Mouse (Mus musculus) embryonic facial prominence, embryonic 13.5 days (tissue): ENCODE results near the gene Camsap2. TPM values are rescaled to one million over a fixed set of nuclear protein-coding genes. Genes with fewer than 3 reads are reported as not detected.
A peak's percentile ranks its signal among the peaks of the same experiment; 100 is the strongest.

Experiments used
- ATAC-seq: fragments of 200-750 bp; cut with Nextera tagmentation; 2 replicates; pipeline ENCODE4 v1.8.0; 2017; ENCODE audit warnings: low read depth; ENCODE audit not compliant: insufficient number of reproducible peaks, insufficient read depth, low FRiP score, low TSS enrichment
- H3K27ac ChIP-seq: fragments of 300-500 bp; sonication (generic); 2 replicates; pipeline ENCODE4 v1.5.1; 2015; ENCODE audit warnings: moderate library complexity, mild to moderate bottlenecking, inconsistent platforms
- H3K27me3 ChIP-seq: fragments of 300-500 bp; sonication (generic); 2 replicates; pipeline ENCODE4 v1.6.1; 2015; ENCODE audit warnings: mild to moderate bottlenecking, inconsistent platforms
- H3K36me3 ChIP-seq: fragments of 300-500 bp; sonication (generic); 2 replicates; pipeline ENCODE4 v1.6.1; 2015; ENCODE audit warnings: mild to moderate bottlenecking, inconsistent platforms
- H3K4me1 ChIP-seq: fragments of 300-500 bp; sonication (generic); 2 replicates; pipeline ENCODE4 v1.6.1; 2015; ENCODE audit warnings: inconsistent platforms
- H3K4me2 ChIP-seq: fragments of 300-500 bp; sonication (generic); 2 replicates; pipeline ENCODE4 v1.6.1; 2015; ENCODE audit warnings: moderate library complexity, mild to moderate bottlenecking, inconsistent platforms
- H3K4me3 ChIP-seq: fragments of 300-500 bp; sonication (generic); 2 replicates; pipeline ENCODE4 v1.5.1; 2015; ENCODE audit warnings: mild to moderate bottlenecking, inconsistent platforms
- H3K9ac ChIP-seq: fragments of 300-500 bp; sonication (generic); 2 replicates; pipeline ENCODE4 v1.6.1; 2015; ENCODE audit warnings: mild to moderate bottlenecking, inconsistent platforms
- H3K9me3 ChIP-seq: fragments of 300-500 bp; sonication (generic); 2 replicates; pipeline ENCODE4 v1.6.1; 2016; ENCODE audit warnings: inconsistent platforms
- WGBS: fragments of 180-500 bp; shearing (Covaris S2); methylation state at CpG from one replicate; pipeline ENCODE4 v1.1.7; 2015; ENCODE audit warnings: mixed read lengths; 5-methylcytosine and 5-hydroxymethylcytosine counted together
- polyA plus RNA-seq: library from polyadenylated mRNA; unstranded; fragments of >200 nt; fragmentation: Nextera tagmentation; extraction: Ambion mirVana; gene quantifications from 2 replicates; pipeline ENCODE4 v1.2.1, GENCODE M21; 2015

Camsap2 gene
- polyA plus RNA-seq, 1 experiment from 2014 or later: 12.3 TPM

GRCm38 (mm10) chr1:136362567-136362966 lies 16.7 kb upstream of the Camsap2 start:
- Histone ChIP-seq H3K4me1 (peaks cover 11% of the 10 kb centered on the region; the same call in 1 of the 2 replicates), H3K9me3 (no peaks in the 10 kb centered on the region), H3K27ac (no peak overlapping the region), H3K27me3 (no peaks in the 10 kb centered on the region), H3K4me3 (no peak overlapping the region), H3K4me2 (no peak overlapping the region), H3K36me3 (no peaks in the 10 kb centered on the region), H3K9ac (no peak overlapping the region)
- no peak for ATAC-seq
- 29% methylated on average over 8 of the region's 8 CpGs for WGBS

GRCm38 (mm10) chr1:136361373-136361772 lies 15.5 kb upstream of the Camsap2 start:
- no peaks in the 10 kb centered on the region for H3K27me3 ChIP-seq
- H3K9ac ChIP-seq: no peak overlapping the region
- H3K36me3 ChIP-seq: no peaks in the 10 kb centered on the region
- no peak overlapping the region for H3K4me2 ChIP-seq
- no peak overlapping the region for H3K27ac ChIP-seq
- no peaks in the 10 kb centered on the region for H3K9me3 ChIP-seq
- H3K4me3 ChIP-seq: no peak overlapping the region
- ATAC-seq: no peak
- WGBS: 67% methylated on average over 2 of the region's 2 CpGs
- H3K4me1 ChIP-seq: peaks cover 11% of the 10 kb centered on the region; the same call in 1 of the 2 replicates

GRCm38 (mm10) chr1:136360909-136361308 lies 15.0 kb upstream of the Camsap2 start:
- 90% methylated on average over 6 of the region's 6 CpGs for WGBS
- Histone ChIP-seq H3K4me3 (no peak overlapping the region), H3K4me2 (no peak overlapping the region), H3K27ac (no peak overlapping the region), H3K9ac (no peak overlapping the region), H3K9me3 (no peaks in the 10 kb centered on the region), H3K36me3 (no peaks in the 10 kb centered on the region), H3K4me1 (peaks cover 11% of the 10 kb centered on the region; the same call in 1 of the 2 replicates), H3K27me3 (no peaks in the 10 kb centered on the region)
- ATAC-seq: no peak

GRCm38 (mm10) chr1:136358841-136359360 lies 13.0 kb upstream of the Camsap2 start:
- WGBS: 77% methylated on average over 7 of the region's 7 CpGs
- Histone ChIP-seq H3K4me2 (no peak overlapping the region), H3K4me3 (no peak overlapping the region), H3K4me1 (peaks cover 16% of the 10 kb centered on the region; the same call in 1 of the 2 replicates), H3K9me3 (no peaks in the 10 kb centered on the region), H3K27ac (no peak overlapping the region), H3K9ac (no peak overlapping the region), H3K27me3 (no peaks in the 10 kb centered on the region), H3K36me3 (no peaks in the 10 kb centered on the region)
- no peak for ATAC-seq

GRCm38 (mm10) chr1:136355651-136356050 lies 9.7 kb upstream of the Camsap2 start:
- no peaks in the 10 kb centered on the region for H3K9me3 ChIP-seq
- no peak for ATAC-seq
- no peak overlapping the region for H3K4me3 ChIP-seq
- no peak overlapping the region for H3K4me2 ChIP-seq
- H3K27me3 ChIP-seq: no peaks in the 10 kb centered on the region
- no peak overlapping the region for H3K27ac ChIP-seq
- H3K4me1 ChIP-seq: peaks cover 5% of the 10 kb centered on the region; the same call in 1 of the 2 replicates
- WGBS: 40% methylated on average over 4 of the region's 4 CpGs
- no peak overlapping the region for H3K9ac ChIP-seq
- no peaks in the 10 kb centered on the region for H3K36me3 ChIP-seq

- no peak for ATAC-seq
- H3K36me3 ChIP-seq: no peaks in the 10 kb centered on the region
- no peak overlapping the region for H3K9ac ChIP-seq
- H3K4me2 ChIP-seq: no peak overlapping the region
- WGBS: 60% methylated on average over 3 of the region's 3 CpGs
- no peaks in the 10 kb centered on the region for H3K27me3 ChIP-seq
- no peak overlapping the region for H3K4me3 ChIP-seq
- H3K27ac ChIP-seq: no peak overlapping the region
- H3K4me1 ChIP-seq: peaks cover 14% of the 10 kb centered on the region
- H3K9me3 ChIP-seq: no peaks in the 10 kb centered on the region
Measured at GRCm38 (mm10) chr1:136350699-136351200, 4.8 kb upstream of the Camsap2 start.

- WGBS: 43% methylated on average over 5 of the region's 5 CpGs
- Histone ChIP-seq H3K4me2 (no peak overlapping the region), H3K27me3 (no peaks in the 10 kb centered on the region), H3K4me3 (no peak overlapping the region), H3K36me3 (no peaks in the 10 kb centered on the region), H3K9me3 (no peaks in the 10 kb centered on the region), H3K4me1 (peaks cover 17% of the 10 kb centered on the region), H3K9ac (no peak overlapping the region), H3K27ac (no peak overlapping the region)
- ATAC-seq: no peak
Measured at GRCm38 (mm10) chr1:136348137-136348536, 2.2 kb upstream of the Camsap2 start.

- no peaks in the 10 kb centered on the region for H3K9me3 ChIP-seq
- WGBS: 33% methylated on average over 4 of the region's 4 CpGs
Measured at GRCm38 (mm10) chr1:136347140-136347539, 1.2 kb upstream of the Camsap2 start.

GRCm38 (mm10) chr1:136346373-136347035 lies 600 bp upstream of the Camsap2 start:
- no peak for ATAC-seq
- Histone ChIP-seq H3K4me3 (peak overlapping the region; percentile 96), H3K36me3 (no peaks in the 10 kb centered on the region), H3K27ac (peak overlapping the region; percentile 98), H3K4me1 (peaks cover 31% of the 10 kb centered on the region), H3K9ac (peak overlapping the region; percentile 95), H3K4me2 (peak overlapping the region; percentile 93), H3K9me3 (no peaks in the 10 kb centered on the region), H3K27me3 (no peaks in the 10 kb centered on the region)
- under 1% methylated on average over 12 of the region's 12 CpGs for WGBS

More at GRCm38 (mm10) chr1:136347140-136347539, 1.2 kb upstream of the Camsap2 start:
- Histone ChIP-seq H3K4me1 (peaks cover 26% of the 10 kb centered on the region), H3K27ac (no peak overlapping the region), H3K4me3 (no peak overlapping the region), H3K4me2 (0 out of 2 replicates have a peak overlapping the region, but pooled peaks have one; percentile 93), H3K9ac (no peak overlapping the region), H3K27me3 (no peaks in the 10 kb centered on the region), H3K36me3 (no peaks in the 10 kb centered on the region)
- ATAC-seq: no peak

- Histone ChIP-seq H3K4me2 (peak overlapping the region; percentile 93), H3K9ac (peak overlapping the region; percentile 95), H3K36me3 (no peaks in the 10 kb centered on the region), H3K27me3 (no peaks in the 10 kb centered on the region), H3K9me3 (no peaks in the 10 kb centered on the region), H3K4me3 (peak overlapping the region; percentile 96), H3K4me1 (peaks cover 34% of the 10 kb centered on the region), H3K27ac (peak overlapping the region; percentile 98)
- under 1% methylated on average over 22 of the region's 22 CpGs for WGBS
- ATAC-seq: 0 out of 2 replicates have a peak, but pooled peaks have one; percentile 9
Measured at GRCm38 (mm10) chr1:136344768-136345453, 993 bp downstream of the Camsap2 start.

- H3K4me3 ChIP-seq: peak overlapping the region; percentile 96
- peak overlapping the region; percentile 44; the same call in 1 of the 2 replicates for H3K27ac ChIP-seq
- no peaks in the 10 kb centered on the region for H3K9me3 ChIP-seq
- no peak for ATAC-seq
- peak overlapping the region; percentile 93 for H3K4me2 ChIP-seq
- no peaks in the 10 kb centered on the region for H3K36me3 ChIP-seq
- WGBS: 3% methylated on average over 1 of the region's 1 CpGs
- H3K4me1 ChIP-seq: peaks cover 34% of the 10 kb centered on the region
- H3K9ac ChIP-seq: peak overlapping the region; percentile 95
- no peaks in the 10 kb centered on the region for H3K27me3 ChIP-seq
Measured at GRCm38 (mm10) chr1:136344281-136344680, 1.6 kb downstream of the Camsap2 start.
